Mouse (Mus musculus) gonadal fat pad, adult 2 months (tissue): ENCODE data around the gene Myo1d. TPM values are rescaled to one million over a fixed set of nuclear protein-coding genes. Genes with fewer than 3 reads are reported as not detected.

Experiments
- DNase-seq: peaks from one replicate; pipeline ENCODE4 v3.0.0-alpha.2; 2012; ENCODE audit warnings: low read depth
- polyA plus RNA-seq: library from polyadenylated mRNA; depleted of rRNA; stranded (reverse); fragments of >200 nt; gene quantifications from 2 replicates; pipeline ENCODE4 v1.2.3, GENCODE M21; 2012

Myo1d gene
- polyA plus RNA-seq, 1 experiment = 19.7 TPM

DNA sequence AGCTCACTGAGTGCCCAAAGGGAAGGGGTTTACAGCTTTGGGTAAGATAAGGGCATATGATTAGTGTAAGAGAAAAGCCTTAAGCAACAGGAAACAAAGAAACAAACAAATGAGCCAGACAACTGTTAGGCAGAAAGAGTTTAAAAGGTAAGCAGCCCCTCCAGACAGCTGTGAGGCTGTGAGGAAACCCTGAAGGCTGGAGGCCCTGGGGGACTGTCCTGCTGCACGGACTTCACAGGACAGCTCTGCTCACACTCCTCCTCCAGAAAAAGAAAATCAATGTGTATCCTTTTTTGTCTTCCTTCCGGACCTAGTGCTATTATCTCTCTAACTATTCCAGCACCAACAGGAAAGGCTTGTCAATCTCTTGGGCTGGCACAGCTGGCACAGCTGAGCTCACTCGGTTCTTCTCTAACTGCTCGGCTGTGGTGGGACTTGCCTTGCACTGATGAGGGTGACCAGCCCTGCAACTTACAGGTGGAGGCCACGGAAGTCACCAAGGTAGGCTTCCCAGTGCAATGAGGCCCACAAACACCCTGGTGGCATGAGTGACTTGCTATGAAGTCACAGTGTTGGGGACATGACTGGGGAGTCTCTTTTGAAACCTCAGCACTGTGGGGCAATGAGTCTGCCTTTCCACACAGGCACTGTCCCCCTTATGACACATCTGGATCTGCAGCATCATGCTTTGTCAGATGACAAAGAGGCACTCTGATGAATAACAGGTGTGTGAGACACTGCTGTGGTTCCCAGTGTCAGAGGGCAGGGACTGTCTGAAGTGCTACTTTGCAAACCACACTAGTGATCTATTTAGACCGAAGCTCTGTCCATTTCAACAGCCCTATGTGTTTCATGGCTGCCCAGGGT, 275.1 kb downstream of the Myo1d start:
- DNase-seq = no peak

DNA sequence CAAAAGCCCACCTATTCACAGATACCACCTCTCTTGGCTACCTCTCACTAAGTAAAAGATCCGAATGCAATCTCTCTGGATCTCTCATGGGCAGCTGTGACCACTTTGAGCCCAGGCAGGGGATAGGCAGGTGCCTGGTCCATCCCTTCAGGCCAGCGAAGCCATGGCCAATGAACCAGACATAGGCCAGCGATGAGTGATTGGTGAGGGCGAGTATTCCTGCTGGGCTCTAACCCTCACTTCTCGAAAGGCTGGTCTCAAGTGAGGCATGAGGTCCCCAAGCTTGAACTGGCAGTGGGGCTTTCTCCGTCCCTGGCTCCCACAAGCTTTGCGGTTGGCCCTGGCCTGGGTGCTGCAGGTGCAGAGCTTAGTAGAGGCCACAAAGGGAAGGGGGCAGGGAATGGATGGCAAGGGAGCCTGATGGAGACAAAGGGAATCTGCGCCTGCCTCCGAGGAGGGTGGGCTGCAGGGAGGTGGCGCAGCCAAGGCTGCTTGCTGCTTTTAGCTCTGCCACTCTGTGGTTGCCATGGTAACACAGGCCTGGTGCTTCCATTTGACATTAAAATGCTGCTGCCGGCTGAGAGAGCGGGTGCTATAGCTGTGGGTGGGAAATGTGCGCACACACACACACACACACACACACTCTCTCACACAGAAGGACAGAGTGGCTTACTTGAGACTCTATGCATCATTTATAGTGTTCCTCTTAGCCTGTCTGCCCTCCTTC, 275.9 kb downstream of the Myo1d start:
- no peak for DNase-seq

DNA sequence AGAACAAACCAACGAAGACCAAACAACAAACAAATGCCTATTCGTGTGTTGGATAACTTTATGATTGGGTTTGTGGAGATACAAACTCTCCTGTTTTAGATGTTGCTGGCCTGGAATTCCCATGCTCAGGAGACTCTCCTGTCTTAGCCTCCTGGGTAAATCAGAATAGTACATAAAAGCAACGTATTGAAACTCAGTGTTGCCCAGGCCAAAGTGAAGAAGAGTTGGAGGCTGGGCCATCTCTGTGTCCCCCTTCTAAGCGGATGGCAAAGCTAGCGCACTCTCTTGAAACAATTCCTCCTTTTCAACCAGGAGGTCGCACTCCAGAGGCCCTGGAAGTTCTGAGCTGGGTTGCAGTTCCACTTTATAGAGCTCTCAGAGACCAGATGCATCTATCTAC, 276.5 kb downstream of the Myo1d start:
- no peak for DNase-seq

DNA sequence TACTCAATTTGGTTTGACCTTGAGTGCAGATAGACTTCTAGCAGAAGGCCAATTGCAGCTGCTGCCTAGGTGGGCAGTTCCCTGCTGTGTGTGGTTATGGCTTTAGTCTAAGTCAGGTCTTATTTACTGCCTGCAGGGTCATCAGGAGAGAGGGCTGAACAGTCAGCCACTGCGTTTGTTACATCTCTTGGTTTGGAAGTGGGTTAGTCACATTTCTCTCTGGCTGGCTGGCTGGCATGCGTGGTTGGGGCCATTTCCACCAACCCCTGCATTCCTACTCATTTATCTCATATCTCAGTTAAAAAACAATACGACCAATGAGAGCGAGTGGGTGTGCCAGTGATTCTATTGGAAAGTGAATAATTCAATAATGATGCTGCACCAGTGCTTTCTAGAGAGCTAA, 280.3 kb downstream of the Myo1d start:
- DNase-seq = no peak

DNA sequence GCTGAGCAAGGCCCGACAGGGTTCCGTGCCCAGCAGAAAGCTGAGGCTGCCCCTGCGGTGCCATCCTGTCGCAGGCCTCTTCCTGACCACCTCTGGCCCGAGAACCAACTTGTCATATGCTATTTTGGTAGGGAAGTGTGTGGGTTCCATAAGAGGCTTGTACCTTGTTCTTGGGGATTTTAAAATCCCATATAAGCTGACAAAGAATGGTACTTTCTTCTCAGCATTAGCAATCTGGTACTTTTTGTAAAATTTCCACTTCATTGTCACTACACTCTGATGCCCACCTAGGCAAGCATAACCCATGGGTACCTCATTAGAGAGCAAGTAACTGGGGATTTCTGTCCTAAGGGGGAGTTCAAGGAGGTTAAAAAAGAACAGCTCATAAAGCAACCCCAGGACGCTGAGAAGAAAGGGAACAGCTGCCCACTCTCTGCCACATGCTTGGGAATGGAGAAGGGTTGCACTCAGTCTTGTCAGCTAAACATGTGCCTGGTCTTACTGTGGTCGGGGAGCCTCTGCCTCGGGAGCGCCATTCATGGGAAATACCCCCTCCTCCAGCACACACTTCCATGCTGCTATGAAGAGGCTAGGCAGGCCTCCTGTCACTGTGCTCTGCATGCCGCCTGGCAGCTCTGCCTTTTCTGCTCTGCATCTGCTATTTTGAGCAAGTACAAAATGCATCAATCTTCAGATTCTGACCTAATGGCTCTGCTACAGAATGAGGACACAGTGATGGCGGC, 281.3 kb downstream of the Myo1d start:
- DNase-seq = no peak

DNA sequence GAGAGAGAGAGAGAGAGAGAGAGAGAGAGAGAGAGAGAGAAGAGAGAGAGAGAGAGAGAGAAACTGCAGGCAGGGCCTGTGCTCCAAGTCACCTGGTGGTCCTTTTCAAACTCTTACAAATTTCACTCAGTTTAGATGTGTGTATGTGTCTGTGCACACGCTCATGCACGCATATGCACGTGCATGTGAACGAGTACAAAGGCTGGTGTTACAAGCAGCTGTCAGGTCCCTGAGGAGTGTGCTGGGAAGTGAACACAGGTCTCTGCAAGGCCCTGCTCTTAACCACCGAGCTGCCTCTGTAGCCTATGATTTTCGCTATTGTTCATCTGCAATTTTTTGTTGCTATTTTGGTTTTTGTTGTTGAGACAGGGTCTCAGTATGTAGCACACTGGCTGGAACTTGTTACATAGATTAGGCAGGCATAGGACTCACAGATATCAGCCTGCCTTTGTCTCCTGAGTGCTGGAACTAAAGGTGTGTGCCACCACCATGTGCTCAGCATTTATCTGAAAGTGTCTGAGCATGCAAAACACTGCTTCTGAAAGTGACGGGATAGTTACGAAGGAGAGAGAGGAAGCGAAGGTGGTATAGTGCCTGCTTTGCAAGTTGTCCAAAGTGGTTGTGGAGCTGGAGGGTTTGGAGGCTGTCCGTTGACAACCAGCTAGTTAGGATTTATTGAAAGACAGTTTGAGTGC, 282.5 kb downstream of the Myo1d start:
- DNase-seq = no peak

DNA sequence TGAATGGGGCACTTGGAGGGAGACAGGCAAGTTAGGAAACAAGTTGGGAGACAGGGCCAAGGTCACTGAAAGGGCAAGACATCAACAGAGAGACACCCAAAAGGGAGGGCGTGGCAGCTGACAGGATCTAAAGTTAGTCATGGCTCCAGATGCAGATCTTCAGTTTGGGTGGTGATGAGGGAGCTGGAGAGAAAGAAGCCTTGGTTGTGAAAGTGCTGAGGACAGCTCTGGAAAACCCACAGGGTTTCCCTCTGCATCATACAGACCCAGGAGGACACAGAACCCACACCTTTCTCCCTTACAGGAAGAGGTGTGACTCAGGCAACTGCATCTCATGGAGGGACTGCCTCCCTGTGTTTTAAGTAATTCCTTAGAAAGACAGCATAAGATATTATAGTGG, 283.2 kb downstream of the Myo1d start:
- DNase-seq = no peak

DNA sequence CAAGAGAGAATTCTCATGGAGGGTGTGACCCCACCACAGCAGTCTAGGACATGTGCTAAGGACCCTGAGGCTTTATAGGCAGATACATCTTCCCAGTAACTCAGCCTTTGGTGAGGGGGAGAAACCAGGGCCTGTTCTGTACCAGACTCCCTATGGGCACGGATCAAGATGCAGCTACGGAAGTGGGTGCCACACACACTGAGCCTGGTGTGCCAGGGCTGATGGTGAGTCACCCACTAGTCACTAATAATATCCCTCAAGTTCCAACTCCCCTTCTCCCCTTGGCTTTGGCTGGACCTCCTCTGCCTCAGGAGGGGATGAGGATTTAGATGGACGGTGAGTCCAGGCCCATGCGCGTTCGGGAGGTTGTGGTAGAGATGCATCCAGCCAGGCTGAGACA, 283.9 kb downstream of the Myo1d start:
- DNase-seq = no peak

DNA sequence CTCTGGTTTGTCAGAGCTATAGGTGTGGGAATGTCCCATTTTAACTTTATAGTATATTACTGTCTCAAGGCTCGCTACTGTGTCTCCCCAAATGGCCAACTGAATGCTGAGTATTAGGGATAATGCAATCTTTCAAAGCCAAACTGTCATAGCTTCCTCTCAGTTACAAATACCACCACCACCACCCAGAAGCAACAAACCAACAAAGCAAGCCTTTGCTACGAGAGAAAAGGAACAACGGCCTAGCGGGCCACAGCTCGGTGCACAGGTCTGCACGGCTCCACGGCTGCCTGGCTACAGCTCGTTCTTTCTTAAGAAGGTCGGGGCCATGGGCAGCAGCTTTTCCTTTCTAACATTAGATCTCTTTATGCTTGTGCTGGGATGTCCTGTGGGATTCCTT, 285.0 kb downstream of the Myo1d start:
- DNase-seq = no peak

DNA sequence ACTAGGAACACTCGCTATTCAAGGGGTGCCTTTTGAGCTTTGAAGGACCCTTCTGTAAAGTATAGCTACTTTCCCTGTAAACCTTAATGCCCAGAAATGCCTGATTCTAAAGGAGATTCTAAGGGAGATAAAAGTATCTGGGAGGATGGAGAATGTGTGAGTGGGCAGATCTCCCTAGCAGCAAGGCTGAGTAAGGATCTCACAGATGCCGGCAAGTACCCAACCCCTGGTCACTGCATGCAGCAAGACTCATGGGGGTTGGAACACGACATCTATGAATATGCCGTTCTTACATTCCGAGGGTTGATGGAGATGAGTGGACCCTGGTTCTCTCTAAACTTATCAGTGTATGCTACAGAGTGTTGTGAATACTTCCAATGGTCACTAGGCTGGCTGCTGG, 286.6 kb downstream of the Myo1d start:
- DNase-seq = no peak

DNA sequence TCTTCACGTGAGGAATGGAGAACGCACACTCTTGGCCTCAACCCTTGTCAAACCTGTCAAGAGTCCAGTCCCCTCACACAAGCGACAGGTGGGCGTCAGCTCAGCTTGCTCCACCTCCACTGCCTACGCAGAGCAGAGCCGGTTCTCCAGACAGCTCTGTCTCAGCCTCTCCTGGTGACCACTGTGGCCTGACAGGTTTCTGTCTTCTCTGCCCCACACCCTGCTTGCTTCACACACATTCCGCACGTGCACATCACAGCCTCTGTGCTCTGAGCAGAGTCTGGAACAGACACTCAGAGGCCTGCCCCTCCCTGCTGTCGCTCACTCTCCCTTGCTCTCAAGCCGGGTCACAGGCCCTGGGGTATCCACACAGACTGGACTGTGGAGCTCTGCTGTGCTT, 289.0 kb downstream of the Myo1d start:
- no peak for DNase-seq

DNA sequence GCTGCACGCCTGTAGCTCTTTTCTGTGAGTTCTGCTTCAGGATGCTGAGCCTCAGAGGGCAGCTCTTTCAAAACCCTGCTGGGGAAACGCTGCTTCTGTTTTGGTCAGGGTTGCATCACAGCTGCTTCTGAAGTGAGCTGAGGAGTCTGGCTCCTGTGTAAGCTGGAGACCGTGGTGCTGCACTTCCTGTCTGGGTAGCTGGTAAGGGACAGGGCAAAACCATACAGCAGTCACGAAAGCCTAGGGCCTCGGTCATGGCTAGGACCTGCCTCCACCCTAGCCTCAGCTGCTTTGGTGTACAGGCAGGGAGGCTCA, 290.0 kb downstream of the Myo1d start:
- DNase-seq = no peak

DNA sequence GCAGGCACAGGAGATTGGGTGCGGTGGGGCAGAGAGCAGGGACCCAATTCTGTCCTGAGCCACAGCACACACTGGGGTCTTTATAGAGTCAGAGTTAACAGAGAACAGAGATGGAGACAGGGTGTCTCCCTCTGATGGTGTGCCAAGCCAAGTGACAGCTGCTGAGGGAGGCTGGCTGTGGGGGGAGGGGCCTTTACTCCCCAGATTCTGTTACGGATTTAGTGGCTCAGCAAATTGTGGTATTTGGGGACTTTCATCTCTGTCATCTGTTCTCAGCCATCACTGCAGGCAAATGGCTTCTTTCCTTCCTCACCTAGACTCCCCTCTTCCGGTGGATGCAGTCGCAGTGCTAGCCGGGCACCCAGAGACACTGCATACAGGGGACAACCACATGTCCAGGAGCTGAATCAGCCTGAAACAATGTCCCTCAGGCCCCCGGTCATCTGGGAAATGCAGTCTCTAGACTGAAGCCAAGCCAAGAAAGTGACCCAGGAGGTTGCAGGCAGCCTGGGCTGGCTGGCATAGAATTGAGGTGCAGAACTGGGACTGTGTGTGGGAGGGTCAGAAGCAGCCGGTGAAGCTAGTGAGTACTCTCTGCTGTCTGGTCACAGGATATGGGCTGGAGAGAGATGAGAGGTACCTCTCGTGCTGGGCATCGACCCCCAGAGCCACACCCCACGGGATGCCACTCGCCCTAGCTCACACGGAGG, 290.5 kb downstream of the Myo1d start:
- no peak for DNase-seq

DNA sequence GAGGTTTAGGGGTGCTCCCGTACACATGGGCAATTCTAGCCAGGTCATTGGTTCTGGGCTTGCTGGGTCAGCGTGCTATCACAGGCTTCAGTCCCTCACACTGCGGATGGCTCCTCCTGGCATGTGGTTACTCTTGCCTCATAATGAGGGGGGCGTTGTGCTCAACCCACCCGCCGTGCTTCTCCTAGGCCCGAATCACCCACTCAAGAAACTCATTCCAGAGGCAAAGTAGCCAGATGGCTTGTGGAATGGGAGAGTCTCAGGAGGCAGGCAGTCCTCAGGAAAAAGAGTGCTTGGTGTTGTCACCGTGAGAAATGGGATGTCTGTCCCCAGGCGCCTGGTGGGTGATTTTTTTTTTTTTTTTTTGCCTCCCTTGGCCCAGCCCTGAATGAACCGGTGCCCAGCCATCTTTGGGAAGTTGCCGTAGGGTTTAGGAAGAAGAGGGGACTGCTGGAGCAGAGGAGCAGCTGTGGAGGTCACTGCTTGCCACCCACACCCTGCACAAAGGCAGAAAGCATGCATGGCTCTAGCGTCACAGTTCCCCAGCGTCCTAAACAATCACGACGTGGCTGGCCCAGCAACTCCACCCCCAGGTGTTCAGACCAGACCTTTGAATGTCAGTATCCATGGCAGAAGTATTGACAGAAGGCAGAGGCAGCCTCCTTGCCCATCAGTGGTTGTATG, 291.8 kb downstream of the Myo1d start:
- DNase-seq = no peak

DNA sequence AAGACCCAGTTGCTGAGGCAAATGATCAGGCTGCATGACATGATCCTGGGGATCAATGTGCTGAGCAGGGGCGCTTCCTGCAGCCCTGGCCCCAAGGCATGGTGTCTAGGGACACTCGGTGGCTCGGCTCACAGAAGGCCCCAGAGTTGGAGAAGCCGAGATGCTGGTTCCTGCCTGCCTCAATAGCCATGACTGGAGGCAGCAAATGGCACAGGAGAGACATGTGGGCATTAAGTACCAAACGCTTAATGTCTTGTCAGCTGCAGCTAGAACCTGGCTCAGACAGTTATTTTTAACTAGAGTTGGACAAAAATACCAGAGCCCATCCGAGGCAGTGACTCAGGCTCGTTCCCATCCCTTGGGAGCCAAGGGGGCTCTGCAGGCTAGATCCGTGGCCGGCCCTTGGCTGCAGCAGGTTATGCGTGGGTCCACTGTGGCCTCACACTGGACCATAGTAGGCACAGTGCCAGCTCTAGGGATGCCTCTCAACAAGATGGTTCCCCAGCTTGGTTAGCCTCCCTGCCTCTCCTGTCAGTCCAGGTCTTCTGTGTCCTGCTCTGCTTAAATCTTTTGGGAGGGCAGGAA, 294.1 kb downstream of the Myo1d start:
- no peak for DNase-seq

DNA sequence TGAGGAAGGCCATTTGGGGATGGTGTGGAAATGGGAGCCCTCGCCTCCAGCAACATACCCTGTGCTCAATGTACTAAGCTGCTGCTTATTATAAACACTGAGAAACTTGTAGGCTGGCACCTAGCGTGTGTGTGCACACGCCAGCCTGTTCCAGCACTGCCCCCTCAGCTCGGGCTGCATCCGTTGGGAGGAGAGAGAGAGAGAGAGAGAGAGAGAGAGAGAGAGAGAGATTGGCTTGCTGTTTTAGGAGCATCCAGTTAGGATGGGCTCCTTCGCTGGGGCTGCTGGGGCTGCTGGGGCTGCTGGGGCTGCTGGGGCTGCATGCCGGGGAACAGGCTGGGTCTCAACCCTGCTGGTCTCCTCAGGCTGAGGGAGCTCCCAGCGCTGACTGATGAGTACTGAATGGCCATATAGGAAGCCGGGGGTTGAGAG, 294.7 kb downstream of the Myo1d start:
- no peak for DNase-seq

DNA sequence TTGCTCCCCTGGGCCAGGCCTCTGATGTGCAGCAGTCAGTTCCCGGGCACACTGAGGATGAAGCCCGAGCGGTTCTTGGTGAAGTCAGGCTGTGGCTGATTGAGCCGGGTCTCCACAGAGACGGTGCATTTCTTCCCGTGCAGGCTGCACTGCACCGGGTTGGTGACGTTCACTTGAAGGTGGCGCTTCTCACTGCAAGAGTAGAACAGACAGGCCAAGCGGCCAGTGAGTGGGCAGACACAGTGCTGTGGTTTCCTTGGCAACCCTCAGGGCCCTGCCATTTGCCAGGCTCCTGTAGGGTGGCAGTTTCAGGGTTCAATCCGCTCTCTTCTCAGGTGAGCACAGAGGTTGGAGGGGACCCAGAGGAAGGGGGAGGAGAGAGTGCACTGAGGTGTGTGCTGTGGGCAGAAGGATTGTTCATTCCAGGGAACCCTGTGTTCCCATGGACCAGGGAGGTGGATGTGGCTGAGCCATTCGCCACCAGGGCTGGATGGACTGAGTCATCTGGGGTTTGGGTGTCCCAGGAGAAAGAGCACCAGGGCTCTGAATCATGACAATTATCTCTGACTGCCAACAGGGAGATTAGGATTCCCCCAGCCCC, 295.5 kb downstream of the Myo1d start:
- DNase-seq = no peak

DNA sequence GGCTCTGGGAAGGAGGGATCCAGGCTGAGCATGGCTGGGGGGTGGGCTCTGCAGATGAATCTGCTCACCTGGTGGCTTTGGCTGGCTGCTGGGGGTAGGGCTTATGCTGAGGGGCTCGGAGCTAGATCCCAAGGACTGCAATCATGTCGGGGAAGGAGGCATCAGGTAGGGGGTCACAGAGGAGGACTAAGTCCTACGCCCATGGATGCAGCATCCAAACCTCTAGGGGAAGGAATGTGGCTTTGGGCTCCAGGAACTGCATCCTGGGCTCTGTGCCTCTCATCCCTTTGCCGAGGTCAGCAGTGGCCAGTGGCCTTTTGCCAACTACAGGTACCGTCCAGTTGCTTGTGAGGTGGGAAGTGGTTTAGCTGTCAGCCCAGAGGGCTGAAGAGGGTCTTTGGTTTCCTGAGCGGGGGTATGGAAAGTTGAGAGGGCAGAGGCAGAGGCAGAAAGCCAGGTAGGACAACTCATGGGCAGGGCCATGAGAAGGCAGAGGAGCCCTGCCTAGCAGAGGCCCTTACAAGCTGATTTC, 296.2 kb downstream of the Myo1d start:
- DNase-seq = no peak

DNA sequence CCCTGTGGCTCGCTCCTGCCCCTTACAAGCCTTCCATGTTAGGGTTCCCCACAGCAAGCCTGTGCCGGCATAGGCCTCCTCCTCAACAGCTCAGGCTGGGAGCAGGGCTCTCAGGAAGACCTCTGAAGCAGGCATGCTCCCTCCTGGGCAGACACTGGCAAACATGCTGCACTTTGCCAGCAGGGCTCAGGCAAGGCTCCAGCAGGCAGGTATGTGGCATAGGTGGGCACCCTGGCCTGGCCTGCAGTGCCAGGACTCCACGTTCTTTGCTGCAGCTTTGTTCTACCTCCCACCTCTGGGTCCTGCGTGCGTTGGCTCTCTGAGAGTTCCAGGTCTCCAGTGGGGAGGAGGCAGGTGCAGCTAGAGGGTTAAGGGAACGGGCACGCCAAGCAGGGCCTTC, 296.9 kb downstream of the Myo1d start:
- no peak for DNase-seq

DNA sequence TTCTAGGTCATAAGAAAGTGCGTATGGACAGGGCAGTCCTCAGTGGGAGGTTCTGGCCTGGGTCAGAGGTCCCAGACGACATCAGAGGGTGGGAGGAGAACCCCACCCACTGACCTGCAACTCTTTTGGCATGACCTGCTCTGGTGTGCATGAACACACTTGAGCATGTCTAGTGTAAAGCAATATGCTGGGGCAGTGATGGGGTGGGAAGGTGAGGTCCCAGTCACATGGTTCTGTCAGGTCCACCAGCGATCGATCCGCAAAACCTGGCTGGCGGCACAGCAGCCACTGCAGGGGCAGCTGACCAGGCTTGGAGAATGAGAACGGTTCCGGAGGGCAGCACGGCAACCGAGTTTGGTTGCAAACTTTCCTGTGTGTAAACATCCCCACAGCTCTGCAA, 297.5 kb downstream of the Myo1d start:
- no peak for DNase-seq
